Mouse (Mus musculus): Measurements from ENCODE around the gene Dmac2. TPM values are rescaled to one million over a fixed set of nuclear protein-coding genes. Genes with fewer than 3 reads are reported as not detected.

The Dmac2 gene
- polyA plus RNA-seq, 1 experiment from 2014 or later: 61.5 TPM

Other genes with a start within 250 kb of the Dmac2 start
- gene Cnfn, start 249.7 kb upstream of the Dmac2 start, polyA plus RNA-seq (2015; fragmentation: Nextera tagmentation; extraction: Ambion mirVana): 0.22 and 1.1 TPM in 2 replicates
- gene Lipe, start 220.7 kb upstream of the Dmac2 start, polyA plus RNA-seq (2015; fragmentation: Nextera tagmentation; extraction: Ambion mirVana): 5.6 and 7.7 TPM in 2 replicates
- gene Cxcl17, start 206.5 kb upstream of the Dmac2 start, polyA plus RNA-seq (2015; fragmentation: Nextera tagmentation; extraction: Ambion mirVana): 0.28 and 0.51 TPM in 2 replicates
- gene Ceacam1, start 141.8 kb upstream of the Dmac2 start, polyA plus RNA-seq (2015; fragmentation: Nextera tagmentation; extraction: Ambion mirVana): 3.0 and 4.4 TPM in 2 replicates
- not detected in 2 replicates for gene Ceacam2, start 79.6 kb upstream of the Dmac2 start, polyA plus RNA-seq (2015; fragmentation: Nextera tagmentation; extraction: Ambion mirVana)
- not detected in 2 replicates for gene Erich4, start 3.5 kb upstream of the Dmac2 start, polyA plus RNA-seq (2015; fragmentation: Nextera tagmentation; extraction: Ambion mirVana)
- gene B3gnt8, start 7.2 kb downstream of the Dmac2 start, polyA plus RNA-seq (2015; fragmentation: Nextera tagmentation; extraction: Ambion mirVana): 6.9 and 9.7 TPM in 2 replicates
- 58.5 and 68.9 TPM in 2 replicates for gene Bckdha, start 39.6 kb downstream of the Dmac2 start, polyA plus RNA-seq (2015; fragmentation: Nextera tagmentation; extraction: Ambion mirVana)
- gene Exosc5, start 39.8 kb downstream of the Dmac2 start, polyA plus RNA-seq (2015; fragmentation: Nextera tagmentation; extraction: Ambion mirVana): 30.3 and 45.7 TPM in 2 replicates
- 1.8 and 2.2 TPM in 2 replicates for gene Tmem91, start 55.8 kb downstream of the Dmac2 start, polyA plus RNA-seq (2015; fragmentation: Nextera tagmentation; extraction: Ambion mirVana)
- gene B9d2, start 61.4 kb downstream of the Dmac2 start, polyA plus RNA-seq (2015; fragmentation: Nextera tagmentation; extraction: Ambion mirVana): 24.5 and 30.9 TPM in 2 replicates
- 3.2 and 4.6 TPM in 2 replicates for gene Tgfb1, start 67.6 kb downstream of the Dmac2 start, polyA plus RNA-seq (2015; fragmentation: Nextera tagmentation; extraction: Ambion mirVana)
- 17.6 and 23.5 TPM in 2 replicates for gene Ccdc97, start 99.7 kb downstream of the Dmac2 start, polyA plus RNA-seq (2015; fragmentation: Nextera tagmentation; extraction: Ambion mirVana)
- gene Hnrnpul1, start 135.3 kb downstream of the Dmac2 start, polyA plus RNA-seq (2015; fragmentation: Nextera tagmentation; extraction: Ambion mirVana): 35.4 and 39.9 TPM in 2 replicates
- 49.1 and 65.3 TPM in 2 replicates for gene Axl, start 169.3 kb downstream of the Dmac2 start, polyA plus RNA-seq (2015; fragmentation: Nextera tagmentation; extraction: Ambion mirVana)
- gene Cyp2s1, start 197.5 kb downstream of the Dmac2 start, polyA plus RNA-seq (2015; fragmentation: Nextera tagmentation; extraction: Ambion mirVana): 3.3 and 5.1 TPM in 2 replicates